Mouse (Mus musculus): ENCODE data around the gene Smad3. TPM values are rescaled to one million over a fixed set of nuclear protein-coding genes. Genes with fewer than 3 reads are reported as not detected.

The Smad3 gene
- polyA plus RNA-seq, 1 experiment from 2014 or later: 16.1 TPM

DNA sequence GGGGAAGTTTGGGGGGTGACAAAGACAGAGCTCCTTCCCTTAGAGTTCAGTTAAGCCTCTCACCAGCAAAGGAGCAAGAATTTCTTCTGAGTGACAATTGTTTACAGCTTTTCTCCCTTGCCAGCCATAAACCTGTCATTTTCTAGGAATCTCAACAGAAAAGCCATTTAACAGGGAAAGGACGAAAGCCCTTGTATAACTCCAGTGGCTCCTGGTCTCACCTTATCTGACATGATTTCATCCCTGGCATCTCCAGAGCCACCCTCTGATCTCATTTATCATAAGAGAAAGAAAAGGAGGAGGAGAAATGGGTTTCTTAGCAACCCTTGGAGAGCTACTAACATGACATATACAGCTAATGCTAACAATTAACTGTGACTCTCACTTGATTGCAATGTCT lies 33.9 kb upstream of the Smad3 start:
- TF ChIP-seq CTCF (IDR thresholded peaks at IDR 0.05; ENCODE audit: low read depth): no peak
- Histone ChIP-seq H3K36me3 (ENCODE audit: insufficient read depth) (no peaks in the 10 kb centered on the region), H3K9me3 (ENCODE audit: low read depth, low read length) (no peaks in the 10 kb centered on the region), H3K27me3 (ENCODE audit: insufficient read depth, low read length) (no peaks in the 10 kb centered on the region), H3K27ac (ENCODE audit: low read depth) (peak overlapping the region; percentile 58), H3K4me1 (ENCODE audit: insufficient read depth) (peaks cover 24% of the 10 kb centered on the region; the same call in 1 of the 2 replicates), H3K4me2 (no peak overlapping the region), H3K4me3 (ENCODE audit: low read depth, low read length) (no peak overlapping the region), H3K9ac (no peak overlapping the region)
- no peak for ATAC-seq (ENCODE audit: insufficient read depth)
- no peak for DNase-seq
- 43% methylated on average over 1 of the region's 1 CpGs for WGBS

- DNase-seq (peak; percentile 78), ATAC-seq (ENCODE audit: insufficient read depth) (peak; percentile 28; the same call in 1 of the 2 replicates)
- TF ChIP-seq CTCF (IDR thresholded peaks at IDR 0.05; ENCODE audit: low read depth): no peak
- no peak overlapping the region for H3K4me2 ChIP-seq
- no peak overlapping the region for H3K9ac ChIP-seq
- H3K36me3 ChIP-seq (ENCODE audit: insufficient read depth): no peaks in the 10 kb centered on the region
- H3K9me3 ChIP-seq (ENCODE audit: low read depth, low read length): no peaks in the 10 kb centered on the region
- no peak overlapping the region for H3K4me3 ChIP-seq (ENCODE audit: low read depth, low read length)
- H3K27ac ChIP-seq (ENCODE audit: low read depth): peak overlapping the region; percentile 58
- H3K27me3 ChIP-seq (ENCODE audit: insufficient read depth, low read length): no peaks in the 10 kb centered on the region
- WGBS: 13% methylated on average over 6 of the region's 6 CpGs
- peaks cover 24% of the 10 kb centered on the region; the same call in 1 of the 2 replicates for H3K4me1 ChIP-seq (ENCODE audit: insufficient read depth)
Observed at GRCm38 (mm10) chr9:63791275-63791674, 33.5 kb upstream of the Smad3 start.

DNA sequence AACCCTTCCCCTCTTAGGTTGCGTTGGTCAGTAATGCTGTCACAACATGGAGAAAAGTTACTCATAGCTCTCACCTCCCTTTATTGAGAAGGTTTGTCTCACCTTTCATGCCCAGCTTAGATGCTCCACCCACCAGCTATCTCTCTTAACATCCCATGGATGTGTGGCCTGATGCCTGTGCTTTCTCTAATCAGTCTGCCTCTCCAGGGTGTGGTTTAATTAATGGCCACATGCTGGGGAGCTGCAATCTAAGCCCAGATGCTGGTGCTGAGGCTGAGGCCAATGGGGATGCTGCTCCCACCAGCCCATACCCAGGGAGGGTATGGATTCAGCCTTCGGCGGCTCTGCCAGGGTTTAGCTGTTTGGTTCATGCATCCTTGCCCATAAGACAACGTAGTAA lies 32.4 kb upstream of the Smad3 start:
- Histone ChIP-seq H3K36me3 (ENCODE audit: insufficient read depth) (no peaks in the 10 kb centered on the region), H3K4me3 (ENCODE audit: low read depth, low read length) (no peak overlapping the region), H3K27ac (ENCODE audit: low read depth) (no peak overlapping the region), H3K4me1 (ENCODE audit: insufficient read depth) (peaks cover 29% of the 10 kb centered on the region), H3K27me3 (ENCODE audit: insufficient read depth, low read length) (no peaks in the 10 kb centered on the region), H3K9me3 (ENCODE audit: low read depth, low read length) (no peaks in the 10 kb centered on the region), H3K4me2 (no peak overlapping the region), H3K9ac (no peak overlapping the region)
- TF ChIP-seq CTCF (IDR thresholded peaks at IDR 0.05; ENCODE audit: low read depth): no peak
- 88% methylated on average over 4 of the region's 4 CpGs for WGBS
- no peak for ATAC-seq (ENCODE audit: insufficient read depth)
- no peak for DNase-seq

DNA sequence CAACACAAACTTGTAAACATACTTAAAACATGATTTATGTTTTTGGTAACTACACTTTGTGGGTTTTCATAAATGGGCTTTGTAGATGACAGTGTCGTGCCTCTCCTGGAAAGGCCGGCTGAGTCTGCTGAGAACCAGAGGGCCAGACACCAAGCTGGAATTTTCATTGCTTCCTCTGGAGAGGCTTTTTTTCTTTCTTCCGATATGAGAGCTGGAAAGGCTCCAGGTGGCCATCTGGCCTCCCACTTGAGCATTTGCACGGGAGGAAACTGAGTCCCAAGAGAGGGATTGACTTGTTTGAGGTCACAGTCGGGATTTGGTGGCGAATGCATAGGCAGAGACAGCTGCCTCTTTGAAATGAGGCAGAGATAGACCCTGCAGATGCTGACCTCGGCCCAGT lies 31.6 kb upstream of the Smad3 start:
- H3K4me3 ChIP-seq (ENCODE audit: low read depth, low read length): no peak overlapping the region
- WGBS: 29% methylated on average over 7 of the region's 7 CpGs
- DNase-seq (peak; percentile 80), ATAC-seq (ENCODE audit: insufficient read depth) (peak; percentile 26; the same call in 1 of the 2 replicates)
- no peaks in the 10 kb centered on the region for H3K27me3 ChIP-seq (ENCODE audit: insufficient read depth, low read length)
- H3K9me3 ChIP-seq (ENCODE audit: low read depth, low read length): no peaks in the 10 kb centered on the region
- H3K9ac ChIP-seq: no peak overlapping the region
- no peak overlapping the region for H3K27ac ChIP-seq (ENCODE audit: low read depth)
- peaks cover 29% of the 10 kb centered on the region for H3K4me1 ChIP-seq (ENCODE audit: insufficient read depth)
- TF ChIP-seq CTCF (IDR thresholded peaks at IDR 0.05; ENCODE audit: low read depth): no peak
- H3K36me3 ChIP-seq (ENCODE audit: insufficient read depth): no peaks in the 10 kb centered on the region
- no peak overlapping the region for H3K4me2 ChIP-seq

- Histone ChIP-seq H3K36me3 (ENCODE audit: insufficient read depth) (no peaks in the 10 kb centered on the region), H3K4me3 (ENCODE audit: low read depth, low read length) (no peak overlapping the region), H3K27ac (ENCODE audit: low read depth) (no peak overlapping the region), H3K9ac (no peak overlapping the region), H3K4me2 (no peak overlapping the region), H3K27me3 (ENCODE audit: insufficient read depth, low read length) (no peaks in the 10 kb centered on the region), H3K4me1 (ENCODE audit: insufficient read depth) (peaks cover 34% of the 10 kb centered on the region), H3K9me3 (ENCODE audit: low read depth, low read length) (no peaks in the 10 kb centered on the region)
- TF ChIP-seq CTCF (IDR thresholded peaks at IDR 0.05; ENCODE audit: low read depth): no peak
- WGBS: 39% methylated on average over 3 of the region's 3 CpGs
- DNase-seq: no peak
- no peak for ATAC-seq (ENCODE audit: insufficient read depth)
Observed at GRCm38 (mm10) chr9:63787606-63788005, 29.8 kb upstream of the Smad3 start.

- DNase-seq: no peak
Observed at GRCm38 (mm10) chr9:63787086-63787485, 29.3 kb upstream of the Smad3 start.

DNA sequence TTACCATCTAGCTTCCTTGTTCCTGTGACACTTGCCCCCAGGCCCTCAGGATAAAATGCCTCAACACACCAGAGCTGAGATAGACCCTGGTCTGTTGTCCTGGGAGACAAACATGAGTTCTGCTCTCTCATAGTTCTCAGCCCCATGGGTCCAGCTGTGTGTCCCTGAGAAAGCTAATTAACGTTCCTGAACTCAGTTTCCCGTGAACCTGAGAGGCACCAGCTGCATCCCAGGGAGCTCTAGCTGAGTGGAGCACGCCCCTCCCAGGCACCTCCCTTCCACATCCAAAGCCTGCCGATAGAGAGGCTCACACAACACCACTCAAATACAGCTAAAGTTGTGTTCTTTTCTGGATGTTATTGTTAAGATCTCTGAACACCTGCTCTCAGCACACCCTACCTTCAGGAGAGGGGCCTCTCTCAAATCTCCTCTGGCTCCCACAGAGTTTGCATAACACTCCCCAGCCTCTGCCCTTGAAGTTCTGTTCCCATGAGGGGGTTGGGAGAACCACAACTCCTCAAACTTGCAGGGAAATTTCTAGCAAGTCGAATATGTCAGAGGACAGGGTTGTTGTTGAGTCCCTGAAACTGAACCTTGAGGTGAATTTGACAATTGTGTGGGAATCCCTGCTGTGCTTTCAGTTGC lies 28.4 kb upstream of the Smad3 start:
- Histone ChIP-seq H3K36me3 (ENCODE audit: insufficient read depth) (no peaks in the 10 kb centered on the region), H3K4me1 (ENCODE audit: insufficient read depth) (peaks cover 36% of the 10 kb centered on the region), H3K9me3 (ENCODE audit: low read depth, low read length) (no peaks in the 10 kb centered on the region), H3K9ac (no peak overlapping the region), H3K27ac (ENCODE audit: low read depth) (no peak overlapping the region), H3K4me2 (no peak overlapping the region), H3K27me3 (ENCODE audit: insufficient read depth, low read length) (no peaks in the 10 kb centered on the region), H3K4me3 (ENCODE audit: low read depth, low read length) (no peak overlapping the region)
- TF ChIP-seq CTCF (IDR thresholded peaks at IDR 0.05; ENCODE audit: low read depth): no peak
- 15% methylated on average over 5 of the region's 5 CpGs for WGBS
- ATAC-seq (ENCODE audit: insufficient read depth): no peak
- DNase-seq: peak; percentile 31

More at GRCm38 (mm10) chr9:63787086-63787485, 29.3 kb upstream of the Smad3 start:
- H3K4me2 ChIP-seq: no peak overlapping the region
- H3K27ac ChIP-seq (ENCODE audit: low read depth): no peak overlapping the region
- H3K9me3 ChIP-seq (ENCODE audit: low read depth, low read length): no peaks in the 10 kb centered on the region
- ATAC-seq (ENCODE audit: insufficient read depth): no peak
- TF ChIP-seq CTCF (IDR thresholded peaks at IDR 0.05; ENCODE audit: low read depth): no peak
- peaks cover 39% of the 10 kb centered on the region for H3K4me1 ChIP-seq (ENCODE audit: insufficient read depth)
- WGBS: 29% methylated on average over 2 of the region's 2 CpGs
- H3K9ac ChIP-seq: no peak overlapping the region
- no peaks in the 10 kb centered on the region for H3K36me3 ChIP-seq (ENCODE audit: insufficient read depth)
- H3K4me3 ChIP-seq (ENCODE audit: low read depth, low read length): no peak overlapping the region
- H3K27me3 ChIP-seq (ENCODE audit: insufficient read depth, low read length): no peaks in the 10 kb centered on the region
